Mouse (Mus musculus): ENCODE measurements around the gene G6pdx.

G6pdx gene

DNA sequence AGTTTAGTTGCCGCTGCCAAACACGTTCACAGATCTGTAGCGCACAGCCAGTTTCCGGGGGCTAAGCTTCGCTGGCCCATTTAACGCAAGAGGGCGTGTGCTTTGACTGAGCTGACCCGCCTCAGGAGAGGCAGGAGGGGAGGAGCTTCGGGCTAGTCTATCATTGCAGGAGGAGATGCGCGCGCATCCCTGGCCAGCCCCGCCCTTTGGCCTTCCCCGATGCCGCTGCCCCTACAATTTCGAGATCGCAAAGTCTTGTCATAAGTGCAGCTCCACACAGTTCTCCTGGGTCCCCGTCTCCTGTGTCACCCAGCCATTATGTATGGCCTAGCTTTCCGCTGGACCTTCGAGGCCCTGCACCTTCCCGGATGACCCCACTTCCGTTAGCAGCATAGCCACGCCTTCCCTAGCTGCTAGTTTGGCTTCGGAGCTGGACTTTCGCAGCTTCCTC, at the start of gene G6pdx:
TSS of gene G6pdx (minus strand) at position 369 of the 451 bp plus-strand sequence.
- peak; percentile 87 to 88 for DNase-seq

DNA sequence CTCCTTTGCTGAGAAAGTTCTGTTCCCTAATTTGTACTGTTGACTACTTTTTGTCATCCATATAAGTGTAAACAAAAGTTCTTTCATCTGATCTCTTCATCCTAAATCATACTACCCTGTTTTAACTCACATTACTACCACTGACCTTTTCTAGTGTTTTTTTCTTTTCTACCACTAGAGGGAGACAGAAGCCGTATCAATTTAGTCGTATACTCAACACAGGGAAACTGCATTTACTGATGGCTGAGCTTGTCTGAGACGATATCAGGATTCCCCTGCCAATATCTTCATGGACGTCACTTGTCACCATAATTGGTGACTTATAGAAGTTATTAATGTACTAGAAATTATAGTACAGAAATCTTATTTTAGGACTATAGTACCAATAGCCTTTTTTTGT, 23.8 kb upstream of the G6pdx start:
- no peak for DNase-seq

DNA sequence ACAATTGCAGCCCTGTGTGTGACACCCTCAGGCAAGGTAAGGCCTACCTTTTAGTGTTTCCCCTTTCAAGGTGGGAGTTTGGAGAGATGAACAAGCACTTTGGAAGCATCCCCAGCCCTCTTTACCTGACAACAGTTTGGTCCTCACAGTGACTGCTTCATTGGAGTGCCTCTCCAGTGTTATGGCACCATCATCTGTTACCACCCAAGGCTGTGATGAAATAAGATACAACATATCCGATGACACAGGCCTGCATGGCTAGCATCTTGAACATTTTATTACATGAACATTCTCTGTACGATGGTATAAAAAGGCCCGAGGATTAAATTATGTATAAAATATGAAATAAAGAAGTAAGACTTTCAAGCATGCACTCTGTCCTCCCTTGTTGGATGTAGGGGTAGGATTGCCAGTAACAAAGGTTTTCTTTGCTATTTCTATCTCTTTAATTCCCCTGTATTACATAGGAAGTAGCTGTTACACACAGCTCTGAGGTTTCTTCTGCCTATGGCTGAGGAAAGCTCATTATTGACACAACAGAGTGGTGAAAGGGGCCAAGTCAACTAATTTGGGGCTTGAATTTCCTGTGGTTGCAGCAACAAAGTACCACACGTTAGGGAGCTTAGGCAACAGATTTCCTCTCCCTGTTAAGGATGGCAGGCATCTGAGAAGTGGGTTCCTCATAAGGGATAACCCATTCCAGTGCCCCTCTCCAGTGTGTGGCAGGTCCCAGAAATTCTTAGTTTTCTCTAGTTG, 22.3 kb upstream of the G6pdx start:
- no peak for DNase-seq

DNA sequence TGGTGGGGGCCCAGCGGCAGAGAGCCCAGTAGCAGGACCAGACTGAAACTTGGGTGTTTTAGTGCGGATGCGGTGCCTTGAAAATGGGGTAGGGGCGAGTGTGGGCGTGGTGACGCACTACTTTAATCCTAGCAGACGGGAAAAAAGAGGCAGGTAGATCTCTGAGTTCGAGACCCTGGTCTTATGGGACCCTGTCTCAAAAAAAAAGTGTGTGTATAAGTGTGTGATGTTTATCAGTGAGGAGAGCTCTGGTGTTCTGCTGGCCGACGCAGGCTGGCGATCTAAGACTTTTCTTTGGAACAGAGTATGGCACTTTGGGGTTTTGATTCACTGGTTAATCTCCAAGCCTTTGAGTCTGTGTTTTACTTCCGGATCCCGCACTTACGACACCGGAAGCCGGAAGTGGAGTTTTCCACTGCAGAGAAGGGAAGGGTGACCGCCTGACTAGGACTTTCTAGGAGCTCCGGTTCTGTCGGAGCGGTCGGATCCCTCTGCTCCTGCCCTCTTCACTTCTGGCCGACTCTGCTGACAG, 362 bp upstream of the G6pdx start:
- DNase-seq: peak; percentile 69 to 79

DNA sequence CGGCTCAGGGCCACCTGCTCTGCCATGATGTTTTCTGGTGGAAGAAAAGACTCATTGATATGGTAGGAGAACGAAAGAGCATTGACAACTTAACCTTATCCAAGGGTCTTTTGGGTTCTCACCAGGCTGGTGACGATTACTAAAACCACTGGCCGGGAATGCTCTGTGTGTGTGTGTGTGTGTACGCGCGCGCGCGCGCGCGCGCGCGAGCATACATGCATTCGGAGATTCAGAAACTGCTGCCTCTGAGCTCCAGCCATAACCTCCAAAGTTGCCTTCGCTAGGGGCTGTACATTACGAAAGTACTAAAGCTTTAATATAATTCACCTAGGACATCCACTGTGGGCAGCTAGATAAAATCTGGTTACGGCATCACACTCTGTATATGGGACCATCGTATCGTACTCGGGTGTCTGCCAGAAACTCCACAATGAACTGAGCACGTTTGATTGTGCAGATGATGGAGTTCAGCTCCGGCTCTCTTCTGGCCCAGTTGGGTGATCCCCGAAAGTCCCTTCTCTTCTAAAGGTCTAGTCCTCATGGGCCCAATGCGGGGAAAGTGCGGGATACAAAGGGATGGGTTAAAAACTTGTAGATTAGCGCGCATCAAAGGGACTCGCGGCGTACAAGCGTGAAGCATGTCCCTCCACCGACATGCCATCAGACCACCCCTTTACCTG, 708 bp downstream of the G6pdx start:
- DNase-seq: no peak

DNA sequence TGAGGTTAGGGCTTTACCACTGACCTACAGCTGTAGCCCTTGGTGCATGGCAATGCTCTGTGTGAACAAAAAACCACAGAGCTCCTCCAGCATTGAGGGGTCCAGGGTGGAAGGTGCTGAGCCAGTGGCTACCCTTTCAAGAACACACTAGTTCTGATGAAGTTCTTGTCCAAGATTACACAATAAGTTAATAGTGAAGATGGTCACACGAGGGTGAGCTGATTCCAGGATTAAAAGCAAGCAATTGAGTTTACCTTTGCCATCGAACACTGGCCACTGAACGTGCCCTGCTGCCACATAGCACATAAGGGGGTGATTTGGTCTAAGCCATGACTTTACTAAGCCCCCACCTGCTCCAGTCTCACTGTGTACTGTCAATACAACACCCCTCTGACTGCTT, 1.9 kb downstream of the G6pdx start:
- DNase-seq: no peak

DNA sequence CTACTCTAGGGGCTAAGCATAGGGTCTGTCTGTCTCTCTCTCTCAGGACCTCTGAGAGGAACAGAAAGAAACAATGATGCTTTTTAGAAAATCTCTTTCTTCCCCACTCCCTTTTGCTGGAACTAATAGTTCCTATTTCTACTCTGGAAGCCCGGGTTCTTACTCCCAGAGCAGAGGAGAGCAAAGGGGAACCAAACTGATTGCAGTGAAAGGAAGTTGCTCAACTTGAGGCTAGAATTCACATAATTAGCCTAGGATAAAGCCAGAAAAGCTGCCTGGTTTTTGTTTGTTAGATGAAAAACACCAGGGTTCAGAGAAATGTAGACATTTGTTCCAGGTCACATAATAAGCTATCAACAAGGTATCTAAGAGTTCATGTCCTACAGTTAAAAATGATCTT, 2.7 kb downstream of the G6pdx start:
- DNase-seq: no peak

DNA sequence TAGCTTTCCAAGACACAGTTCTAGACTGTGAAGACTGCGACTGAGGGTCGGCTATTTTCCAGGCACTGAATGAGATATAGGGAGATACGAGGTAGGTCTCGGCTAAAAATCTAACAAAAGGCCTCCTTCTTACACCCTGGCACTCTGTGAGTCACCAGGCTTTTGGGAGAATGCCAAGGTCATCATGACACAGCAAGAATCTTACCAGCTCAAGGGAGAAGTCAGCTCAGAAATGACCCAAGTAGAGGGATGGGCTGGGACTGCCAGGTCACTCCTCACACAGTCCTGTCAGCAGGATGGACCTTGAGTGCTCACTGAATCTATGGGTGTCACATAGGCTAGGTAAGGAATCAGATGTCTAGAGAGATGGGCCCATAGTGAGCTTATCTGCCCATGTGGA, 3.8 kb downstream of the G6pdx start:
- DNase-seq: peak in 1 of 2 experiments; percentile 15

DNA sequence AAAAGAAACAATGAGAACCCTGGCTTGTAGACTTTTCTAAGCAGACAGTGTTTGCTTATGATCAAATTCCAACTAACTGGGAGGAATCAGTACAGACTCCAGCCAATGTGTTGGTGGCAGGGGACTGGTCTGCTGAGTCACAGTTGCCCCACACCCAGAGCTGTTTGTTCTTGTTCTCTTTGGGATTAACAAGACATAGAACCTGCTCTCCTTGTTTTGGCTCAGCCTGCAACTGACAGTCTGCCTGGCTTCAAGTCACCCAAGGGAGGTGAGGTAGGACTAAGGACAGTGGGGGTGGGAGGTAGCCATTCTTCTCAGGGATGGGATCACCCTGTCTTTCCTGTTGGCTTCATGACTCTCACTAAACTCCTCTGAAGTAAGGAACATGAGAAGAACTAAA, 4.6 kb downstream of the G6pdx start:
- DNase-seq: no peak

DNA sequence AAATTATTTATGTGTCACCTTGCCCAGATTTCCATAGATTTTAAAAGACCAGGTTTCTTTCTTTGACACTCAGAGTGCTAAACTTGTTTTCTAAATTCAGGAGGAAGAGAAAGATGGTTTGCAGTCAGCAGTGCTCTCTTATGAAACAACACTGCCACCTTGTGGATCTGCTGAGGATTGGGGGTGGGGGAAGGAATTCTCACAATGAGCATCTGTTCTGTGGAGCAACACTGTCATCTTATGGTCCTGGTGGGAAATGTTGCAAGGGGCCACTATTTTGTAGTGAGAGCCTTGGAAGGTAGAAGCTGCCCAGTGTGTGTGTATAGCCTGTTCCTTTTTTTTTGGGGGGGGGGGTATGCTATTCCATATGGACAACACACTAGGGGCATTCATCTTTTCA, 15.6 kb downstream of the G6pdx start:
- peak; percentile 70 to 73 for DNase-seq

DNA sequence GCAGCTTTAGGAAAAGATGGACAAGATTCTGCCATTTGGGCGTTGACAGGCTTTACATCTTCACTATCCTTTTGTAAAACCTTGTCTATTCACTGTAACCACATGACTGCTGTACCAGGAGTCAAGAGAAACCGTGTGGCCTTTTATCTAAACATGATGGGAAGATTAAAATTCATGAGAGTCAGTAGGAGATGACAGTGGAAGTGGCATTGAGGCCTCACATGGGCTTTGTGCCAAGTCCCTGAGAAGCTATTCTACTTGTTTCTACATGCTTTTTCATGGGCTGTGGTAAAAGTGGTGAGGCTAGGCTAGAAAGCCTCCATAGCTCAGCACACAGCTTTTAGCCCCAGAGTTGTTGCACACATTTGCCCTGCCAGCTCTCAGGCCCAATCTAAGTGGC, 20.7 kb downstream of the G6pdx start:
- no peak for DNase-seq

DNA sequence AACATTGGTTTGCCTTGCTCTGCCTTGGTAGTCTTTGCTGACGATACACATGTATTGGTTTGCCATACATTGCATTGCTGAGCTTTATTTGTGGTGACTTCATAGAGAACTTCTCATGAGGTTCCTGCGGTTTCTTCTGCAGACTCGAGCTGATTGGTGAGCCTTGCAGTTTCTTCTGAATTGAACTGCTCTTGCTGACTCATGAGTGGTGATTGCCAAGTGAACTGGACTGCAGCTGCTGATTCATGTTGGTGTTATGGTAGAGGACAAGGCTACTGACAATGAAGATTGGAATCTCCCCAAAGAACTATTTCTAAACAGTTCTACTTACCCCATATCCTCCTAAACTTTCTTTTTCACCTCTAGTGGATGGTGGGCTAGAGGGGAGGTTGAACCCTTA, 28.9 kb downstream of the G6pdx start:
- DNase-seq: no peak

DNA sequence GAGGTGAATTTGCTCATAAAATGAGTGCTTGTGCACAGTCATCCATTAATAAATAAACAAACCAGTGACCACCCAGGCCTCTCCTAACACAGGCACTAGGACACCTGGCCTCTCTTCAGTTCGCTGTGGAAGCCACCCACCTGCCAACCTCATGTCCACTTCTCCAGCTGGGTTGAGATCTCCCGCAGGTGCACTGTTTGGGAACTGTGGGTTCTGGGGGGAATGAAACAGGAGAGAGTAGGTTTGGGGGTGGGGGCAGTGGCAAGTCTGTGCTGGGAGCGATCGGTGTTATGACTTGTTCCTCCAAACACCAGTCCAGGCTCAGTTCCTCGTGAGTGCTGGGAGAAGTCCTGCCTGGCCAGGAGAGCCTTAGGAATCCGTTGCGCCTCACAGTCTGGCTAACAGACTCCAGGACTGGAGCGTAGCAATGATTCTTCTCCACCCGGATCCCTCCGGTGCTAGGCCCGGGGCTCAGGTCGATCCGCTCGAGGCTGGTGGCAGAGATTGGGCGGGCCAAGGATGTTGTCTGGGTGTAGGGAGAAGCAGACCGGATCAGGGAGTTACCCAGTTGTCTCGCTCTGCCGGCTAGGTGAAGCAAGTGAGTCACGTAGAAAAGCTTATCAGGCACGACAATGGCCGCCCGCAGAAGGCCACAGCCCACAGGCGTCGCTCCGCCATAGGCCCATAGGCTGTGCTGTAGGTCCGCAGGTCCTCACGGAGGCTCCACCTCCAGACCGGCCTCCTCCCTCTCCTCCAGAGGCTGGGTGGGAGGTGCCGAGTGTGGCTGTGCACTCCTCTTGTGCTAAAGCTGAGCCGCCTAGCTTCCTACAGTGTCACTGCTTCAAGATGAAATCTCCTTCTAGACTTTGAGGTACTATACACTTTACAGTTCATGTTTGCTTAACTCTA, 36.2 kb downstream of the G6pdx start, which contains the start of the genes Fam3a and Ikbkg:
TSS of gene Fam3a (minus strand) at position 738 of the 909 bp plus-strand sequence.
TSS of gene Ikbkg (plus strand) at position 756 of the 909 bp plus-strand sequence.
- peak; percentile 76 to 91 for DNase-seq

DNA sequence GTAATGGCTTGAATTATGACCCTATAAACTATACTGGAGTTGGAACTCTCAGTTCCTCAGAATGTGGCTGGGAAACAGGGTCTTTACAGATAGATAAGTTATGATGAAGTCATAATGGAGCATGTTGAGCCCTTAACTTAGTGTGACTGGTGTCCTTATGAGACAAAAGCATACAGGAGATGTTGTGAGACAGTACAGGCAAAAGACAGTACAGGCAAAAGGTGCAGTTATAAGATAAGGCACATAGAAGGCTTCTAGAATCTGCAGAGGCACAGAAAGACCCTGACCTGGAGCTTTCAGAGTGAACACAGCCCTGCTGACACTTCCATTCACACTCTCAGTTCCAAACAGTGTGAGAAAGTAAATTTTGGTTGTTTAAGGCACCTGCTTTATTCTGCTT, 40.8 kb downstream of the G6pdx start:
- no peak for DNase-seq

DNA sequence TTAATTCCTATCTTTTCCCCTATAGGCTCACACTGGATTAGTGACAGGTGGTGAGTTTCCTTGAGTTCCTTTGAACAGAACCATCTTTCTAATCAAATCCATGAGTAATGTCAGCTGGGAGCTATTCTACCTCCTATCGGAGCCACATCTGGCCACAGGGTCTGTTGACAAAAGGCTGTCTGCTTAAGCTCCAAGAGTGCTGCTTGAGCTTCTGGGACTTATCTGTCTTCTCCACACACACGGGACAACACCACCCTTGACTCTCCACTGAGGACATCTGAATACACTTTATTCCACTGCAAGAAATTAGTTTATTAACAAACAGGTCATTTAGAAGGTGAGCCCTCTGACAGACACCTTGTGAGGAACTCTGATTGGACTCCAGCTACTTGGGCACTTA, 44.5 kb downstream of the G6pdx start:
- no peak for DNase-seq

DNA sequence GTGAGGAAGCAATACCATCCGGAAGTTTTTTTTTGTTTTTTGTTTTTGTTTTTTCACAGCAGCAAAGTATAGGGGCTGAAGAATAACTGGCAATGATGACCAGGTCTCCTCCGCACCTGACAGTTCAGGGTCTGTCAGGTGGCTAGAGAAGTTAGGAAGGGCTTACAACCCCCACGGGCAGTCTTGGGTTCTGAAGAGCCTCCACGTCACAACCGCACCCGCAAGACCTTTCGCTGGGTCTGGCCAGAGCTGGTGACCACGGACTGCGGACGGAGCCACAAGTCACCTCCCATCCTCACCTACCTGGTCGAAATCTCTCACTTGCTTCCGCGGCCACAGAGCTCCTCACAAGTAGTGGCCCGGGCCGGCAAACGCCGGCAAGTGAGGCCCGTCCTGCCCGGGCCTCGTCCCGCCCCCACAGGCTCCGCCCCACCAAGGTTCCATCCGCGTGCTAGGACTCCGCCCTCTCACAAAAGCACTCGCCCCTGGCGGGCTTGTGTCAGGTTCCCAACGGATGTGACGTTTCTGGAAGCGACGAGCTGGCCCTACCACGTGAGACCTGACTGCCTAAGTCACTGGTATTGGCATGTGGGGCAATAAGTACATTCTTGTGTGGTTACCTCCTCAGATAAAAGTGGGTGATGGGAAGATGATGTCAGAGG, 56.0 kb downstream of the G6pdx start, which contains the start of the genes Ubl4a and Slc10a3:
TSS of gene Ubl4a (minus strand) at position 331 of the 662 bp plus-strand sequence.
TSS of gene Slc10a3 (minus strand) at position 462 of the 662 bp plus-strand sequence.
- peak; percentile 75 to 83 for DNase-seq

DNA sequence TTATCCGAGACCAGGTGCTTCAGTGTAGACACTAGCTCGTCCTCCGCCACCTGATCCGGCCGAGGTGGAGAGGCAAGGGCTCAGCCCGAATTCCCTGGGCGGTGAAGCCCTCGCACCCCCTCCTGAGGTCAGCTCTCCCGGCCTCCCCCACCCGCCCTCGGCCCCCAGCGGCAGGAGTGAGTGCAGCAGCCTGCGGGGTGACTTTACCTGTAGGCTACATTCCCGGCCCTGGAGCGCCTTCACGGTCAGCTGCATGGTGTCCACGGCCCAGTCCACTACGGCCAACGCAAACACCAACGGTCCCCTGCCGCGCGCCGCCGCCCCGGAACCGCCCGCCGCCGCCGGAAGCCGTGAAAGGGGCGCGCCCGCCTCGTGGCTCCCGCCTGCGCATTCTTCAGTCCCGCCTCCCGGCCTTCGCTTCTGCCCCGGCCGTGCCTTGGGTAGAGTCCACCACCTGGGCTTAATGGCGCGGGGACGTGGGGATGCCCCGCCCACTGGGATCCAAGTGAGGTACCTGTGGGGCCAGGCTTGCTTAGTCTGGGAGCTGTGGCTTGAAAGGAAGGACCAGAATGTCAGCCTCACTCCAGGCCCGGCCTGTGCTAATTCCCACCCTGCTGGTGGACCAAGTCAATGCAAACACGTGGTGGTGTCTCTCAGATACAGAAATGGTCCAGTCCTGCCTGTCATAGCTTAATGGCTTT, 60.6 kb downstream of the G6pdx start:
- peak; percentile 69 to 73 for DNase-seq

DNA sequence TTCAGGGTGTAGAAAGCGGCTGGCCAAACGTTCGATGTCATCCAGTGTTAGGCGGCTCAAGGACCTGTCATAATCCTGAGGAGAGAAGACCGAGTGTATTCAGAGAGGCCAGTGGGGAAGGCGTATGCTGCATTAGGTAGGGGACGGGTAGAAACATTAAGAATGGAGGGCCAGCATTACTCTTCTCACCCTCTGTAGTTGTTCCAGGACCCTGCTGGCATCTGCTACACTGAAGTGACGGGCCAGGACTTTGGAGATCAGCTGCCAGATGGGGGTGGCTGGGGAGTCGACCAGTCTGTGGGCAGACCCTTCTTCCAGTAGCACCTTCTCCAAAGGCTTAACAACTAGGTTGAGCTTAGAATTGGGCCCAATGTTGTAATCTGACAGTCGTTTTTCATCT, 61.5 kb downstream of the G6pdx start:
- DNase-seq: no peak

All from cerebellum, adult 18-20 months (tissue).